Mouse (Mus musculus) kidney, adult 11 months (tissue): ENCODE data around the gene E130309D02Rik.

ENCODE experiments used
- DNase-seq: peaks from one replicate; pipeline ENCODE4 v3.0.0; 2022

The E130309D02Rik gene

DNA sequence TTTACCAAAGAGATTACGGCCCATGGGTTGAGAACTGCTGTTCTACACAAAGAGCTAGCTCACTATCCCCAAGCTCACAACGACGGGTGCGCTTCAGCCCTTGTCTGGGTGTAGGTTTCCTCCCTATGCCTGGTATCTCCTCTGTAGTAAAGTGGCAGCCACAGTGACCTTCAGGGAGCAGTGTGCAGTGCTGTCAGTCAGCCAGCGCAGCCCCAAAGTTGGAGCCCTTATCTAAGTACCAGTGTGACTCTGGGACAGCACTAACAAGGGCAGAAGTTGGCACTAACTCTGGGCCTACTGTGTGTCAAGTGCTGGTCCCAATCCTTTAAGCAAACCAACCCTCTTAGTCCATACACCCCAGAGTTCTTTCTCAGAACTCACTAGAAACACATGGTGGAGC lies 6.3 kb downstream of the E130309D02Rik start:
- no peak for DNase-seq

- DNase-seq = no peak
Measured at GRCm38 (mm10) chr5:143304251-143304650, 10.9 kb downstream of the E130309D02Rik start.

DNA sequence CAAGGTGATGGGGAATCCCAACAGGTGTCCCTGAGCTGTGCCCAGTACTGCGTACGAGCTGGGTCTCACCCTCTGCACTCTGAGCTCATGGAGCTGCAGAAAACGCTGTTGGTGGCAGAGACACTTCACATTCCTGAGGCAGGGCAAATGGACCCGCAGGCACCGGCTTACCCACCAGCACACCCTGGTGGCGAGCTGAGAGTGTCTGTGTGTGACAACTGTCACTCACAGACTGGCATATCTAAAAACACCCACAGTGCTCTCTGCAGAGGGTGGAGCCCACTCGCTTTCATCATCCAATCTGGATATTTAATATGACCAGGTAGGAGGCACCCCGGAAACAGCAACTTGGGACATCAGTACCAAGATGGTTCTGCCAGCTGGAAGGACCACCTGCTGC lies 13.9 kb downstream of the E130309D02Rik start:
- DNase-seq = no peak

DNA sequence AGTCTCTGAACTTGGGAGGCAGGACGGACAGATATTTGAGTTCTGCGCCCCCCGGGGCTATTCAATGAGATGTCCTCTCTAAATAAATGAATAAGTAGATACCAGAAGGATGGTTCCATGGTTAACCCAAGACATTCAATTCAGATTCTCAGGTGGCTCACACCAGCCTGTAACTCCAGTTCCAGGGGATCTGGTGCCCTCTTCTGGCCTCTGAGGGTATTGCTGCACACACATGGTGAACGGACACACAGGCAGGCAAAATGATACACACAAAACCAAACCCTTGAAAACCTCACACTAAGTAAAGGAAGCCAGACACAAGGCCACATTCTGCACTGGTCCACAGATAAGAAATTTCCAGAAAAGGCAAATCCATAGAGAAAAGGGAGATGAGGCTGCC lies 15.5 kb downstream of the E130309D02Rik start:
- peak; percentile 34 for DNase-seq

DNA sequence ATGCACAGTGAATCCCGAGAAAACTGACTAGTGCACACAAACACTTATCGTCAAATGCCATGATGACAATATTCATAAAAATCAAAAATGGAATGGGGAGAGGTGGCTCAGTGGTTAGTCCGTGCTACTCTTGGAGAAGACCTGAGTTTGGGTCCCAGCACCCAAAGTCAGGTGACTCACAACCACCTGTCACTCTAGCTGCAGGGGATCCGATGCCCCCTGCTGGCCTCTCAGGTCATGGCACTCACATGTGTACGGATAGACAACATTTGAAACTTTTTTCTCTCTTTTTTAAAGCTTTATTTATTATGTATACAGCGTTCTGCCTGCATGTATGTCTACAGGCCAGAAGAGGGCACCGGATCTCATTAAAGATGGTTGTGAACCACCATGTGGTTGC lies 16.8 kb downstream of the E130309D02Rik start:
- DNase-seq = no peak

DNA sequence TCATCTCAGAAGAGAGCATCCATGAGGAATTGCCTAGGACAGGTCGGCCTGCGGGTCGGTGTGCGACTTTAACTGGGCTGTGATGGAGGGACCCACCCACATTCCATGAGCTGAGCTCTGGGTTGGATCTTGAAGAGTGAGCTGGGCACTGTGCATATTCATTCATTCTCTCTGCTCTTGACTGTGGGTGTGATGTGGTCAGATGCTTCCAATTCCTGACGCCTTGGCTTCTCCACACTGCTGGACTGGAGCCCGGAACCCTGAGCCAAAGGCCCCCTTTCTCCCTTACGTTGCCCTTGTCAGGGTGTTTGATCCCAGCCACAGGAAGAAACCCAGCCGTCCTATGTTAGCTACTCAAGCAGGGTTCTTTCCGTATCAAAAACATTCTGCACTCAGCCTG lies 17.2 kb downstream of the E130309D02Rik start:
- no peak for DNase-seq

GRCm38 (mm10) chr5:143295330-143295729 lies 19.8 kb downstream of the E130309D02Rik start:
- DNase-seq = no peak

- no peak for DNase-seq
Measured at GRCm38 (mm10) chr5:143294862-143295261, 20.3 kb downstream of the E130309D02Rik start.

DNA sequence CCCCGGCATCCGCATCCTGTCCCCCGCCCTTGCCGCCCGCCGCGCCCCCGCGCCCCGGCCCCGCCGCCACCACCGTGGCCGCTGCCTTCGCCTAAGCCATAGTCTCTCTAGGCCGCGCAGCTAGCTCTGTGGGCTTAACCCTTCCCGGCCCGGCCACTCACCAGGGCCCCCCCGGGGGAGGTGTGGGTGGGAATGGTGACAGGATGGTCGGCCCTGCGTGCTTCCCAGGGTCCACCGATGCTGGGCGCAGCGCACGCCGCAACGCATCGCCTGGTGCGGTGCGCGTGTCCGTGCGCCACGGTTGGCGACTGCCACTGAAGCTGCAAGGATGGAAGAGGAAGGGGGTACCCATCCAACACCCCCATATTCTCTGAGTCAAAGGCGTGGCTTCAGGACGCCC lies 21.8 kb downstream of the E130309D02Rik start, which contains the start of gene Zfp853:
Zfp853 (minus strand) TSS at position 220 of the 400 bp plus-strand sequence.
- no peak for DNase-seq

- DNase-seq = no peak
Measured at GRCm38 (mm10) chr5:143292879-143293278, 22.3 kb downstream of the E130309D02Rik start.

DNA sequence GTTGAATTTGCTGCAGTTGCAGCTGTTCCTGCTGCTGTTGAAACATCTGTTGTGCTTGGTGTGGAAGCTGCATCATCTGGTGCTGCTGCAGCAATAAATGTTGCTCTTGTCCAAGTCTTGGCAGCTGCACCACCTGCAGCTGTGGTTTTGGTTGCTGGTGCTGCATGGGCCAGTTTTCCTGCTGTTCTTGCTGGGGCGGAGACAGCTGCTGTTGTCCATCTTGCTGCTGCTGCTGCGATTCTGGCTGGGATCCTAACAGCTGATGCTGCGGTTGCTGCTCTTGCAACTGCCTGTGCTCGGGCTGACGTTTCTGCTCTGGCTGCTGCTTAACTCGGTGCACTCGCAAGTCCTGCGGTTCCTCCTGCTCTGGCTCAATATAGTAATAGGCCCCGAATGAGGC lies 25.9 kb downstream of the E130309D02Rik start:
- no peak for DNase-seq

GRCm38 (mm10) chr5:143288378-143288911 lies 26.7 kb downstream of the E130309D02Rik start:
- no peak for DNase-seq

DNA sequence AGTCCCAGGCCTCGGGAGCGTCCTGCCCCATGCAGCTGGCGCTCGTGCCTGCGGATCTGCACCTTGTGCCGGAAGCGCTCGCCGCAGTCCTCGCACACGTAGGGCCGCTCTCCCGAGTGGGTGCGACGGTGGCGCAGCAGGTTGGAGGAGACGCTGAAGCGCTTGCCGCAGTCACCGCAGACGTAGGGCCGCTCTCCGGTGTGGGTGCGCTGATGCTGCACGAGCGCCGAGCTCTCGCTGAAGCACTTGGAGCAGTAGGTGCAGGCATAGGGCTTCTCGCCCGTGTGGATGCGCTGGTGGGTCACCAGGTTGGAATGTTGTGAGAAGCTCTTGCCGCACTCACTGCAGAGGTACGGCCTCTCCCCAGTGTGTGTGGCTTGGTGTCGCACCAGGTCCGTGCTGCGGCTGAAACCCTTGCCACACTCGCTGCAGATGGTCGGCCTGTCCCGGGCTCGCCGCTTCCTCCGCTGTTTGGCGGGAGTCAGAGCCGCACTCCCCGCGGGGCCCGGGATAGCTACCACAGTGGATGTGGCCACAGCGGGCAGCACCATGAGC lies 27.3 kb downstream of the E130309D02Rik start:
- no peak for DNase-seq

GRCm38 (mm10) chr5:143284762-143285161 lies 30.4 kb downstream of the E130309D02Rik start:
- DNase-seq = no peak

GRCm38 (mm10) chr5:143279247-143279646 lies 35.9 kb downstream of the E130309D02Rik start:
- DNase-seq = no peak

GRCm38 (mm10) chr5:143275761-143276160 lies 39.4 kb downstream of the E130309D02Rik start:
- no peak for DNase-seq

DNA sequence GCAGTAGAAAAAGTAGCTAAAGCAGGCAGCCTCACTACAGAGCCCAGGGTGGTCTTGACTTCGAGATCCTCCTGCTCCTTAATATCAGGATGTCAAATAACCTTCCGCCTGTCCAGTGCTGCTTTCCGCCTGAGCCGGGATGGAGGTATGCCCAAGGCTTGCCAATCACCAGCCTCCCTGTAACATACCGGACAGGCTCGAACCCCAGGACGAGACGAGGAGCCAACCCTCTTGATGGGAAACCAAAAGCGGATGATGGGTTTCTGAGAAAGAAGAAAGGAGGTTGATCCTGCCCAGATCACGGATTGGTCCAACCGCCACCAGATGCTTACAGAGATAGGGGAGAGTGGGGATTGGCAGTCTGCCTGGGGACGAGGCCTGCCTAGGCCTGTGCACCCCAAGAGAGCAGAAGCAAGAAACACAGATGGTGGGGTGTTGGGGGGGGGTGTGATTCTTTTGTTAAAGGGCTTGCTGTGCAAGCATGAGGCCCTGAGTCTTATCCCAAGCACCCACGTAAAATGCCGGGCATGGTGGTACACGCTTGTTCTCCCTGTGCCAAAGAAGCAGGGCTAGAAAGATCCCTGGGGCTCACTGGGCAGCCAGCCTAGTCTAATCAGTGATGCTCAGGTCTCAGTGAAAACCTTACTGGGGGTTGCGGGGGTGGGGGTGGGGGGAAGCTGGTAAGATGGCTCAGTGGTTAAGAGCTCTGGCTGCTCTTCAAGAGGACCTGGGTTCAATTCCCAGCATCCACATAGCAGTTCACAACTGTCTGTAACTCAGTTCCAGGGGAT lies 42.4 kb downstream of the E130309D02Rik start:
- no peak for DNase-seq

DNA sequence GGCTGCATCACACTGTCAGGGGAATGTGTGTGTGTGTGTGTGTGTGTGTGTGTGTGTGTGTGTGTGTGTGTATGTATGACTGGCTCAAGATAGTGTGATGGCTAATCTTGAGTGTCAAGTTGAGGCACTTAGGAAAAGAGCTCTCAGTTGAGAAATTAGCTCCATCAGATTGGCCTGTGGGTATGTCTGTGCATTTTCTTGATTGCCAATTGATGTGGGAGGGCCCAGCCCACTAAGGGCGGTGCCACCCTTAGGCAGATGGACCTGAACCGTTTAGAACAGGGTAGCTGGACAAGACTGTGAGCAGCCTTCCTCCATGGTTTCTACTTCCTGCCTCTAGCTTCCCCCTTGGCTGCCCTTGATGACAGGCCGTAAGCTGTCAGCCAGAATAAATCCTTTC lies 43.1 kb downstream of the E130309D02Rik start:
- no peak for DNase-seq

DNA sequence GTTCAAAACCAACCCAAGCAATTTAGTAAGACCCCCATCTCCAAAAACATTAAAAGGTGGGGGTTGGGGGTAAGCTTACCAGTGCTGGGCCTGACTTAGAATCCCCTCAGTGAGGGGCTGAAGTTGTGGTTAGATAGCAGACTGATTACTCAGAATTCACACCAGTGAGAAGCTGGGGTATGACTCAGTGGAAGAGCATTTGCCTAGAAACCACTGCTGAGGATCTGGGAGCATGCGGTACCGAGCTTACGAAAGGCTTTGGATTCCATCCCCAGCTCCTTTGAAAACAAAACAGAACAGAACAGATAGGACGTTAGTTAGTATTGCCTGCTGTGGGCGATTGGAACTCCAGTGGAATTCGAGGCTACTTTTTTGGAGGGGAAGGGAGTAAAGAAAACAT lies 43.5 kb downstream of the E130309D02Rik start:
- no peak for DNase-seq

DNA sequence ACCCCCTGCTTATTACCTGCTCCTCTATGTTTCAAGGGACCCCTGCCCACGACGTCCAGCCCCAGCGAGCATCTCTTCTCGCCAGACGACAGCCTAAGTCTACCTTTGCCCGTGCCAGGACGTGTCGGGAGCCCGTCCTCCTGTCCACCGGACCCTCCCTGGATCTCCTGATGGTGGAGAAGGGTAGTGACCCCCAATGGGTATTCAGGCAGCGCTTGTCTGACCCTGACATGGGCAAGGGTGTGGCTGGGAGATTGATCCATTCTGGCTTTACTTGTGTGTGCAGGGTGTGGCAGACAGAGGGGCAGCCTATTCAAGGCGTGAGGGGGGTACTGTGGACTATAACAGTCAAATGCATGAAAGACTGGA lies 45.0 kb downstream of the E130309D02Rik start:
- DNase-seq = no peak

- peak; percentile 55 for DNase-seq
Measured at GRCm38 (mm10) chr5:143269363-143270150, 45.6 kb downstream of the E130309D02Rik start, which contains the start of gene Zfp316. Gene Zfp316, minus strand, starts transcription at chr5:143270022.

DNA sequence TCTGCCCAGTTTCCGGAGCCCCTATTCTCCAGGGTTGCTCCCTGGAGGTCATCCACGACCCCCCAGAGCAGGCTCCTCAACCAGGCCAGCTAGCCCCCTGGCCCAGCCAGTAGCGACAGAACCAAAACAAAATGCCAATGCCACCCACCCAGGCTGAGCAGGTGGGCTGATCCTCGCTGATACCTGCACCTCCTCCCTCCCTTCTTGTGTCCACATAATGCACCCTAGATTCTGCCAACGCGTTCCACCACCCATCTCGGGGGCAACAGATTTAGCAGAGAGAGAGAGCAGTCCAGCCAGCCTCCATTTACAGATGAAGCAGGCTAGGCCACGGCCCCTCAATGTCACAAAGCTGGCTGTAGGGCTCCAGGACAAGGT lies 46.2 kb downstream of the E130309D02Rik start:
- no peak for DNase-seq

- no peak for DNase-seq
Measured at GRCm38 (mm10) chr5:143266794-143267193, 48.4 kb downstream of the E130309D02Rik start.

DNA sequence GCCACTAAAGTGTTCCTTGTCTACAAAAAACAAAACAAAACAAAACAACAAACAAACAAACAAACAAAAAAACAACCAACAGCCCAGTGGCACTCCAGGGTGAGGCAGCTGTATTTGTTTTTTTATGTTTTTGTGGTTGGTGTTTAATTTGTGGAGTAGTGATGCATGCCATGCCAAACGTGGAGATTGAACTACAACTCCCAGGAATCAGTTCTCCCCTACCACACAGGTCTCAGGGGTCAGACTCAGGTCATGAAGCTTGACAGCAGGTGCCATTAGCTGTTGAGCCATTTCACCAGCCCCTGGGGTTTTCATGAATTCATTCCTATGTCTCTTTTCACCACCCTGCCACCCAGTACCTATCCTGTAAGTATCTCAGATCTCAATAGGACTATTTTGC lies 49.8 kb downstream of the E130309D02Rik start:
- DNase-seq = no peak
